Mouse (Mus musculus): ENCODE data around the gene Usp45. TPM values are rescaled to one million over a fixed set of nuclear protein-coding genes. Genes with fewer than 3 reads are reported as not detected.

Gene Usp45
- total RNA-seq, 2 experiments from 2014 or later, result 21.2 to 22.3 TPM

DNA sequence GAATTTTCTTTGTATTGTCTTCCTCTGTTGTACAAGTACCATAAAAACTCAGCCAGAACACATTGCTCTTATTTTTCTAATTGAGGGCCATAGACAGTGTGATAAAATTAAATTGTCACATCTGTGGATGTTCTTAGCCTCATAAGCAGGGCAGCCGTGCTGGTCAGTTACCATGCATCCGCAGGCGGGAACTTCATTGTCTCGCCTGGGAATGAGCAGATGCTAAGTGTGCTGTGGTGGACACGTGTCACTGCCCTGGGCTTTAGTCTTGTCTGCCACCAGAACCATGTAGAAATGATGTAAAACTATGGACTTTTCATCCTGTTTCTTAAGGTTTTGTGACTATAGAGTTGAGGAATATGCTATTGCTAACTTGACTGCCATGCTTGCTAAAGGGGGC is 40.2 kb downstream of the Usp45 start:
- TF ChIP-seq CTCF (IDR thresholded peaks at IDR 0.05), result no peak

DNA sequence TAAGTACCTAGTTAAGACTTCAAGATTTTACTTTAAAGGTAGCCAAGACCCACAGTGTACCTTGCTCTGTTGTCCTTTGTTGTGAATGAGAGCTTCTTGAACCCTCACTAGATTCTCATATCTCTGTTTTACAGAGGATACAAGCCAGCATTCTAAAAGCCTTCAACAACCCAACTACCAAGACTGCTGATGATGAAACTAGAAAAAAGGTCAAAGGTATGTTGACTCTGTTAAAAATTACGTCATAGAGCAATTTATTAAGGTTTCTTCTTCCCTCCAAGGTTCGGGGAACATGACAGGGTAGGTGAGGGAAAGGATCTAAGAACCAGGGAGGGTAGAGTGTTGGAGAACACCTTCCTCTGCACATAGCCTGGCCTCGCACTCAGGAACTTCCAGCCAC is 43.7 kb downstream of the Usp45 start:
- intact Hi-C loops (cut with DNase I), result loop anchor here (5.0 kb wide), 1 partner anchor 273 kb away; no protein-coding TSS in a partner anchor
- no peak for TF ChIP-seq CTCF (IDR thresholded peaks at IDR 0.05)
- no peak for DNase-seq
- no peak overlapping the region for H3K27ac ChIP-seq
- no peak overlapping the region for H3K4me3 ChIP-seq

More for the DNA sequence above, 40.2 kb downstream of the Usp45 start:
- Histone ChIP-seq H3K4me3 (no peak overlapping the region), H3K27ac (no peak overlapping the region)
- intact Hi-C loops (cut with DNase I), result no loop called here
- DNase-seq, result no peak

DNA sequence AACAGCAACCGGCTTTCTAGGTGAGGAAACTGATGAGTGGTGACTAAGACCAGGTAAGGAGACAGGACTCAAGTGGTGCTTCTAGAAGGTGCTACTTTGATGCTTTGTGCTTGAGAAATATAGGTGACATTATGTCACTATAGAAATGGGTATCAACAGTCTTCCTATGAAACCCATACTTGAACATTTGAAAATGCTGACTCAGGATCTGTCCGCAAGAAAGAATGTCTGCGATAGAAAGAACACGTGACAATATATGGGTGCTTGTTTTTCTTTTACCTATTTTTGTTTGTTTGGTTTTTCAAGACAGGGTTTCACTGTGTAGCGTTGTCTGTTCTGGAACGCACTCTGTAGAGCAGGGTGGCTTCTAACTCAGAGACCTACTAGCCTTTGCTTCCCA is 45.7 kb downstream of the Usp45 start:
- TF ChIP-seq CTCF (IDR thresholded peaks at IDR 0.05), result no peak
- Histone ChIP-seq H3K4me3 (no peak overlapping the region), H3K27ac (no peak overlapping the region)
- intact Hi-C loops (cut with DNase I), result loop anchor here (5.0 kb wide), 1 partner anchor 275 kb away; no protein-coding TSS in a partner anchor
- DNase-seq, result no peak

DNA sequence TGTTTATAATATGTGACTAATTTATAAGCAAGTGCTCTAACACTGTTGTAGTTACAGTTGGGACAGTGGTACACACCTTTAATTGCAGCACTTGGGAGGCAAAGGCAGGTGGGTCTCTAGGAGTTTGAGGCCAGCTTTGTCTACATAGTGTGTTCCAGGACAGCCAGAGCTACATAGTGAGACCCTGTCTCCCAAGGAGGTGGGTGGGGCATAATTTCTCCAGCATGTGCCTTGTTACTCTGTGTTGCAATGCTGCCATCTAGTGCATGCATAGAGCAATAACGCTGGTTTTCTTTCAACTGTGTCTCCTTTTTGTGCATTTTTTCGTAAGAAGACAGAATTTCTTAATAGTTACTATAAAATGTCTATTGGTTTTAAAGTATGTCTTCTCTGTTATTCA is 47.1 kb downstream of the Usp45 start:
- TF ChIP-seq CTCF (IDR thresholded peaks at IDR 0.05), result peak; percentile 91
- peak; percentile 19 for DNase-seq
- Histone ChIP-seq H3K4me3 (no peak overlapping the region), H3K27ac (no peak overlapping the region)
- intact Hi-C loops (cut with DNase I), result loop anchor here (2.0 to 5.0 kb wide), 2 partner anchors 87 to 277 kb away; partner anchors contain the start of gene Ccnc

DNA sequence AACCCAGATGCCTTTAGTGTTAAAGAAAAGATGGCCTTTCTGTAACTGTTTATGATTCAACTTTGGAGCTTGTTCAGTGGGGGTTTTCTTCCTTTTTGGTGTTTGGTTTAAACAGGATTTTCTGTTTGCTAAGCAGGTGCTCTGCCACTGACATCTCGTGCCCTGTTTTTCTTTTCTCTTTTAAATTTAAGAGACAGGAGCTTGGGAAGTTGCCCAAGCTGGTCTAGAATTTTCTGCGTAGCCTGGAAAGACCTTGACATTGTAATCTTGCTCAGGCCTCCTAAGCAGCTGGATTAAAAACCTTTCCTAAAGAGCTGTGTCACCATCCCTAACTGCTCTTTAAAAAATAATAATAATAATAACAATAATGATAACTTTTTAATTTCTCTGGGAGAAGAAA is 59.7 kb downstream of the Usp45 start:
- Histone ChIP-seq H3K27ac (no peak overlapping the region), H3K4me3 (no peak overlapping the region)
- no peak for TF ChIP-seq CTCF (IDR thresholded peaks at IDR 0.05)
- no peak for DNase-seq
- intact Hi-C loops (cut with DNase I), result no loop called here

DNA sequence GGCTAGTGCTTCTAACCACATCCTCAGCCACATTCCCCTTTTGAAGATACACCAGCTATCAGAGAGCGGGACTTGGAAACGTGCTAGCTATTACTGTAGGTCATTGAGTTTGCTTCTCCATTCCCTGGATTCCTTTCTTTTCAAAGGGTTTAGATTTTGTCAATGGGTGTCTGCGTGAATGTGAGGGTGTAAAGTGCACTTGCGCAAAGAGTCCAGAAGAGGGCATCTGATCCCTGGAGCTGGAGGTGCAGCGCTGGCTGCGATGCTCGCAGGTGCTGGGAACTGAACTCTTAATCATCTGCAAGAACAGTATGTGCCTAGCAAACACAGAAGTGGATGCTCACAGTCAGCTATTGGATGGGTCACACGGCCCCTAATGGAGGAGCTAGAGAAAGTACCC is 65.9 kb downstream of the Usp45 start:
- TF ChIP-seq CTCF (IDR thresholded peaks at IDR 0.05), result no peak
- intact Hi-C loops (cut with DNase I), result no loop called here
- Histone ChIP-seq H3K4me3 (no peak overlapping the region), H3K27ac (no peak overlapping the region)
- DNase-seq, result no peak

DNA sequence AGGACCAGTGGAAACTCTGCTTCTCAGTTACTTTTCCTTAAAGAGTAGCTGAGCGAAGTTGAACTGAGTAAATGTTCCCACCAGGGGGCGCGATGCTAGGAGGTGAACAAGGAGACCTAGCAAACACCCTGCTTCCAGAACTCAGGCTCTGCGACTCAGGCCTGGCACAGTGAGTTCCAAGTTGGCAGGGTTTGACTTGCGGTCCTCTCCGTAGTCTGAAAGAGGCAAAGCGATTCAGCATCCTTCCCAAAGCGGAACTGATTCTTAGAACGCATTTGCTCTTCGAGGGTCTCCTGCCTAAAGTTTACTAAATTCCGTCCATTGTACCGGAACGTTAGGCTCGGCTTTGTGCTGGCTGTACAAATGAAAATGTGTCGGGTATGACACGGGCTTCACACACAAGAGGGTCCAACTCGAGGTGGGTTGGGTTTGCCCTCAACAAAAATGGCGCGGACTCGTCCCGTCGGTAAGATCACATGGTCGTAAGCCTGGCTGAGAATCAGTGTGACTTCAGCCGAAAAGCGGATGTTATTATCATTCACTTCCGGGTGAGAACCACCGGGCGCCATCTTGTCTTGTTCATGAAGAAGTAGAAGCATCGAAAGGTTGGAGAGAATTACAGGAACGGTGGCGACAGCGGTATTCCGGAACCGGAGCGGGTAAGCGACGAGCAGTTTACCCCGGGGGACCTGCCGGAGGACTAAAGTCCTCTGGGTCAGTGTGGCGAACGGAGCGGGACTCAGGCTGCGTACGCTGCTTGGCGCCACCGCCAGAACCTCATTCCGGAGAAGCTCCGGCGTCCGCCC is 80.7 kb downstream of the Usp45 start, which contains the start of gene Pnisr:
Pnisr (plus strand) TSS at position 103 of the 806 bp plus-strand sequence.
- Histone ChIP-seq H3K4me3 (peak within 1 kb of the TSS; percentile 79), H3K27ac (peak within 1 kb of the TSS; percentile 98)
- intact Hi-C loops (cut with DNase I), result loop anchor here (2.0 to 5.0 kb wide), 3 partner anchors 35 to 143 kb away; no protein-coding TSS in a partner anchor
- DNase-seq, result peak; percentile 94
- peak; percentile 91 for TF ChIP-seq CTCF (IDR thresholded peaks at IDR 0.05)

DNA sequence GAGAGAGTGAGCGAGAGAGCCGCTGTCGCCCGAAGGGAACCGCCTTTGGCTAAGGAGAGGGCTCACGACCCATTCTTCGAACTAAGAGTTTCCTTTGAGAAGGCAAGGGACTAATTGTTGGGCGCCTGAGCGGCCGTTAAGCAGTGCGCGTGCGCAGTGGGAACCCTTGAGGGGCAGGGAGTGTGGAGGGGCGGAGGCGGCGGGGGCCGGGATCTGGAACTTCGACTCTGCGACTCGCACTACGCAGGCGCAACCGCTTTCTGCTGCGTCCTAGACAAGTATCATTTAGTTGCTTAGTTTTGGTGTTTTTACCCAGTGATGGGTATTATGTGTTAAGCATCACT is 81.3 kb downstream of the Usp45 start:
- Histone ChIP-seq H3K4me3 (peak overlapping the region; percentile 79), H3K27ac (peak overlapping the region; percentile 98)
- TF ChIP-seq CTCF (IDR thresholded peaks at IDR 0.05), result no peak
- intact Hi-C loops (cut with DNase I), result loop anchor here (5.0 kb wide), 1 partner anchor 34 kb away; no protein-coding TSS in a partner anchor
- peak; percentile 94 for DNase-seq

DNA sequence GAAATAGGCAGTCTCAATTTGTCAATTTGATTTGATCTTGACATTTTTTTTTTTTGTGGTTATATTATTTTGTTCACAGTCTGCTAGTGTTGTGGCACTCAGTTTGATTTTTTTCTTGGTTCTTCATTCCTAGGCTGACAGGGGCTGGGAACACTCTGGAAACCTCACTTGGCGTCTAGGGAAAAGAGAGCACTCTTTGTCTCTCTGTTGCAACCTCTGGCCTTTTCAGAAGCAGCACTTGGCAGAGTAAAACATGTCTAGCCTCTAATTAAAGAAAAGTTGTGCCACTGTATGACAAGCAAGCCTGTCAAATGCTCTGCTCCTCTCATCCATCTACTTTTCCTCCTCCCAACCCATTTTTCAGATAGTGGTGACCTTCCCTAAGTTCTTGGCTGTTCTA is 90.5 kb downstream of the Usp45 start:
- no peak for TF ChIP-seq CTCF (IDR thresholded peaks at IDR 0.05)
- H3K27ac ChIP-seq, result no peak overlapping the region
- intact Hi-C loops (cut with DNase I), result no loop called here
- H3K4me3 ChIP-seq, result no peak overlapping the region
- DNase-seq, result no peak

DNA sequence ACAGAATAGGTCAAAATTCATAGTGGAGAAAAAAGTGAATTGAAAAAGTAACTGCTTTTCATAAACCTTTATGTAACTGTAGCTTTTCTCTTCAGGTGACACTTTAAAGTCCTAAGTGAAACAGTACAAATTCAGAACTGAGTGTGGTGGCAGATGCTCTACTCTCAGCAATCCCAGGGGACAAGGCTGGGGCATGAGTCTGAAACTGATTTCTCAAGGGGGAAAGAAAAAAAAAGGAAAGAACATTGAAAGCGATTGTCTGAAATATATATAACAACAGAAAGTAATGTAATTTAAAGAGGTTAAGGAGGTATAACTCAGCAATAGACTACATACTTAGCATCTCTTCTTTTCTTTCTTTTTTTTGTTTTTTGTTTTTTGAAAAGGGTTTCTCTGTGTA is 98.3 kb downstream of the Usp45 start:
- no peak for TF ChIP-seq CTCF (IDR thresholded peaks at IDR 0.05)
- Histone ChIP-seq H3K4me3 (no peak overlapping the region), H3K27ac (no peak overlapping the region)
- DNase-seq, result no peak
- intact Hi-C loops (cut with DNase I), result no loop called here

DNA sequence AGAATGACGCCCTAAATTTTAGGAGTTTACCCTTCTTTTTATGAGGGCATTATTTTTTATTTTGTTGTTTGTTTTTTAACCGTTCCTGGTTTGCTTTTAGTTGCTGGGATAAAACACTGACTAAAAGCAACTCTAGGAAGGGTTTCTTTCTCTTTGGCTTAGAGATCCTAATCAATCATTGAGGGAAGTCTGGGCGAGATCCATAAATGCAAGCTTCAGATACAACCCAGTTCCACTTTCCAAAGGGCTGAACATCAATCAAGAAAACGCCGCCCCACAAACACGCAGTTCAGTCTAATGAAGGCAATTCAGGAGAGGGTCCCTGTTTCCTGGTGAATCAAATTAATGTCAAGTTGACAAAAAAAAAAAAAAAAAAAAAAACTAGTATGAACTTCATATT is 111.8 kb downstream of the Usp45 start:
- Histone ChIP-seq H3K27ac (peak overlapping the region; percentile 92), H3K4me3 (peak overlapping the region; percentile 89)
- TF ChIP-seq CTCF (IDR thresholded peaks at IDR 0.05), result no peak
- no peak for DNase-seq
- intact Hi-C loops (cut with DNase I), result no loop called here

DNA sequence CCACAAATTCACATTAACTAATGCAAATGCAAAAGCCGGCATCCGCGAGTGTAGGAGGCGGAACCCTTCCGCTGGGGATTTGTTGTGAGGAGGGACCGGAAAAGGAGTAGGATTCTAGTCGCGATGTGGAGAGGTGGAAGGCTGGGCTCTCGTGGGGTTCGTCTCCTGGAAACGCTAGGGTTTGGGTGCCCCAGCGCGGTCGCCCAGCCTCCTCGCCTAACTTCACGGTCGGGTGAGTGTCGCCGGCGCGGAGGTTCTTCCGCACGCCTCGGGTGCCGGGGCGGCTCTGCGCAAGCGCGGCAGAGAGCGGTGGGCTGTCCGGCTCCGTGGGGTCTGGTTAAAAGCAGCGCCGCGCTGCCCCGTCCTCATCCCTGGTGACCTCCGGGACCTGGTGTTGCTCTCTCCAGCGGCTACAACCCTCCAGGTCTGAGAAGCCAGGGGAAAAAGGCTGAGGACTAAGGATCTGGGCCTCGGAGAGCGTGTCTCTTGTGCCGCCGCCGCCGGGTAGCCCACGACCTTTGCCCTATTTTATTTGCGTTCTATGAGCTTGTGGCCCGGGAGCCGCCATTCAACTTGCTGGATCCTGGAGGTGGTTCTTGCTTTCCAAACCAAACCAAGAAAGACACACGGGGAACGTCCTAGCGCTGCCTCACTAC is 112.7 kb downstream of the Usp45 start, which contains the start of gene Coq3:
Coq3 (plus strand) TSS at position 109 of the 656 bp plus-strand sequence.
- Histone ChIP-seq H3K4me3 (peak within 1 kb of the TSS; percentile 89), H3K27ac (peak within 1 kb of the TSS; percentile 92)
- no peak for TF ChIP-seq CTCF (IDR thresholded peaks at IDR 0.05)
- intact Hi-C loops (cut with DNase I), result loop anchor here (5.0 kb wide), 1 partner anchor 32 kb away; the partner anchor contains the start of gene Pnisr
- DNase-seq, result peak; percentile 82

DNA sequence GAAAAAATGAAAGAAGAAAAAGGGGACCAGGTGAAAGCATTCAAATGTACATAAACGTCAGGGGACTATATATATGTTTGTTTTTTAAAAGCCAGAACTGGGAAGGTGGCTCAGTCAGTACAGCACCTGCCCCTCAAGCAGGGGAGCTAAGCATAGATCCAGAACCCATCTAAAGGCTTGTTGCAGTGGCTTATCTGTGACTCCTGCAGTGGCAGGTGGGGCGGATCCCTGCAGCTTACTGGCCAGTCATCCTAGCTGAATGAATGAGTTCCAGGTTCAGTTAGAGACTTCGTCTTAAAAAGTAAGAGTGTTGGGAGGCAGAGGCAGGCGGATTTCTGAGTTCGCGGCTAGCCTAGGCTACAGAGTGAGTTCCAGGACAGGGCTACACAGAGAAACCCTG is 115.8 kb downstream of the Usp45 start:
- no peak overlapping the region for H3K4me3 ChIP-seq
- H3K27ac ChIP-seq, result no peak overlapping the region
- intact Hi-C loops (cut with DNase I), result loop anchor here (5.0 kb wide), 1 partner anchor 36 kb away; the partner anchor contains the start of gene Pnisr
- no peak for TF ChIP-seq CTCF (IDR thresholded peaks at IDR 0.05)
- no peak for DNase-seq
